Mouse (Mus musculus): ENCODE results near the gene Tmem232.
"Not testable (repeated sequence)": the region's sequence is repeated elsewhere in the genome, so short reads cannot be mapped to it uniquely, and the experiment has no call there.

Gene Tmem232

DNA sequence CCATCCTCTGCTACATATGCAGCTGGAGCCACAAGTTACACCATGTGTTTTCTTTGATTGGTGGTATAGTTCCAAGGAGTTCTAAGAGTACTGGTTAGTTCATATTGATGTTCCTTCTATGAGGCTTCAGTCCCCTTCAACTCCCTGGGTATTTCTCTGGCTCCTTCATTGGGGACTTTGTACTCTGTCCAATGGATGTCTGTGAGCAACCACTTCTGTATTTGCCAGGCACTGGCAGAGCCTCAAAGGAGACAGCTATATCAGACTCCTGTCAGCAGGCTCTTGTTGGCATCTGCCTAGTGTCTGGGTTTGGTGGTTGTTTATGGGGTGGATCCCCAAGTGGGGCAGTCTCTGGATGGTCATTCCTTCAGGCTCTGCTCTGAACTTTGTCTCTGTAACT, 8.2 kb downstream of the Tmem232 start:
- DNase-seq (ENCODE audit: low read depth, low spot score): not testable (repeated sequence)

DNA sequence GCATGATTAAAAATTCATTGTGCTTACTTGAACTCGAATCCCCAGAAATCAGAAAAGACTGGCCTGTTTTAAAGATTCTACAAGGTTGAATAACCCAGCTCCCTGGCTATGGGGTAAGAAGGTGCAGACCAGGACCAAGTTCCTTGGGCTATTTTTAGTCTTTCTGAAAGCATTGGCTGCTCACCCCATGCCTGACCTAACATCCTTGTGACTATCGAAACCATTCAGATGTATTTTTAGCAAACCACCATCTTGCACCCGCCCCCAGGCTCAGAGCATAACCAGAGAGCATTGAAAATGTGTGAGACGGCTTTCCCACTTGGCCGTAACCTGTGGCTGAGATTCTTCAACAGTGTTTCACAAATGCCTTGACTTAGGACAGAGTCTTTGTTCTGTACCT, 13.1 kb downstream of the Tmem232 start:
- no peak for DNase-seq (ENCODE audit: low read depth, low spot score)

DNA sequence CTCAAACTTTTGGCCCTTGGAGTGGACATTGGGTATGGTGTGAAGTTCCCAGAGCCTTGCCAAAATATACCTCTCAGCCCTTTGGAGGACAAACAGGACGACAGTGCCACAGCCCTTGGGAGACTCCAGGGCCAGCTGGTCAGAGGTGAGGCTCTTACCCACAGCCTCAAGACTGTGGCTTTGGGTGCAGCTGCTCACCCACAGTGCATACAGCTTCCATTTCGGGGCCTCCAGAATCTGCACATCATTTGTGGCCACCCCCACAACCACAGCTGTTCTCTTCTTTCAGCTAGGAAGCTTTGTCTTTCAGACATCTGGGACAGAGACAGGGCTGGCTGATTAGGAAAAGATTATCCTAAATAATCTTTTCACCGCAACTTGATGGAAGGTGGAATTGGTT, 27.1 kb downstream of the Tmem232 start:
- DNase-seq (ENCODE audit: low read depth, low spot score): no peak

DNA sequence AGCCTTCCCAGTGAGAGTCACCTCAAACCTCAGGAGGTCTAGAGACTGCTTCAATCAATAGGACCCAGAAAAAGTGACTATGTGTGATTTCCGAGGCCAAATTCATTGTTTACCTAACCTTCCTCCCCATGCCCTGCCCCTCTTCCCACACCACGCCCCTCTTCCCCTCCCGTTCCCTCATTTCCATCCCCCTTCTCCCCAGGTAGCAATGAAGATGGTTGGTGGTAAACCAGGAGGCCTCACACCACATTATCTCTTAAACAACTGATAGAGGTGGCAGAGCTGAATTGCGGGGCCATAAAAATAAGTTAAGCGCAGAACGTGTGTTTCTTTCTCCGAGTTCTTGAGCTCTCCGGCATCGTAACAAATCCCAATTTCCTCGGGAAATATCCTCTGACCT, 55.9 kb downstream of the Tmem232 start:
- DNase-seq (ENCODE audit: low read depth, low spot score): no peak

DNA sequence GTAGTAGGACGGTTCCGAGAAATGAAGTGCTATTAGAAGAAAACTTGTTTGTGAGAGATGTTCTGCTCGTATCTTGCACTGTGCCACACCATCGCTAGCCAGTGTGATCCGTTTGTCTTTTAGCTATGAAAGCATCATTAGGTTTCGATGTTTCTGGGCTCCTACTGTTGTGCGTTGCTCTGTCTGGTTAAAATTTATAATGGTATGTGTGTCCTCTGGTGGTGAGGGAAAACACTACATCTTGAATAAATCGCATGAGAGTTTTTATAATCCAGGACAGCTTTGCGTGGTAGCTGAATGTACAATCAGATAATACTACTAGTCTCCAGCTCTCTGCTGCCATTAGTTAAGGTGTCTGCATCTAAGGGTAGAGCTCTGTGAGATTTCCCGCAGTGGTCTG, 63.8 kb downstream of the Tmem232 start:
- DNase-seq (ENCODE audit: low read depth, low spot score): no peak

DNA sequence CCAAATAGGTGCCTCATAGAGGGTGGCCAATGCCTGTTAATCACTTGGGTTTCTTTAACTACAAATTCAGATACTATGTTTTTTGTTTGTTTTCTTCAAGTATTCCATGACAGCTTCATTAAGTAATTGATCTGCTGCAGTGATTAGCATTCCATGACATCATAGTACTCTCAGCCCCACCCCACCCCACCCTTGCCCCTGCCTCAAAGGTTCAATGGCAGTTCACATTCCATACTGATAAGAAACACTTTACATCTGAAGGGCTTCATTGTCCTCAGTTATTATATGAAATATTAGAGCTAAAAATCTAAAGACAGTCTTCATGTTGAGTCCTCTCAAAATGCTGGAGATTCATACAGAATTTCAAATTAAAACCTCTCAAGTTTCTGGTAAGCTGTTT, 89.8 kb downstream of the Tmem232 start:
- no peak for DNase-seq (ENCODE audit: low read depth, low spot score)

DNA sequence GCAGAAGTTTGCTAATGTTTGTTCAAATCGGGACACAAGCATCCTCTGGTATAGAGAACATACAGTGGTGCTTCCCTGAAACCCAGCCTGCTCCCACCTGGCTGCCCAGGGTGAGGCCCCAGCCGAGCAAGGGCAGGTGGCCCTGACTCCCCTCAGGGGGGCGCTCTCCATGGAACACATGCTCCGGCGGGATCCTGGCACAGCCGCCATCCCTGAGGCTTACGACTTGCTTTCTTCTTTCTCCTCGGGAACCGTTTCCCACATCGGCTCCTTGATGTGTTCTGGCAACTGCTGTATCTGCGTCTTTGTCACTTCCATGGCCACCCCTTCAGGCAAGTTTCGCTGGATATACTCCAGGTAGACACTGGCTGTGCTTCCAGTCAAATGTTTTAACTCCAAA, 102.7 kb downstream of the Tmem232 start:
- DNase-seq (ENCODE audit: low read depth, low spot score): not testable (repeated sequence)

DNA sequence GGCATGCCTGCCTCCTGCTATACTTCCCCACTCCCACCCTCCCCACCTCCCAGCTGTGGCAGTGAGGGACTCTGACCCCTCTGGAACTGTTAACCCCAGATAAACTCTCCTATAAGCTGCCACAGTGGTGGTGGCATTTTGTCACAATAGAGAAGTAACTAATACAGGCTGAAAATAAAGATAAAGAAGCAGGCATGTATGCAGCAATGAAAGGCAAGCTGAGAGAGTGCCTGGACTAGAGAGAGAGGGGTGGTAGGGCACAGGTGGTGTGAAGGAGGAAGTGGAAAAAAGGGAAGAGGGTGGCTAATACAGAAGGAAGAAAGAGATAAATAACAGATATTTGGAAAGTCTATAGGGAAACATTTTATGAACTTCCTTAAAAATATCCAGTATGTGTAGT, 121.5 kb downstream of the Tmem232 start:
- DNase-seq (ENCODE audit: low read depth, low spot score): no peak

DNA sequence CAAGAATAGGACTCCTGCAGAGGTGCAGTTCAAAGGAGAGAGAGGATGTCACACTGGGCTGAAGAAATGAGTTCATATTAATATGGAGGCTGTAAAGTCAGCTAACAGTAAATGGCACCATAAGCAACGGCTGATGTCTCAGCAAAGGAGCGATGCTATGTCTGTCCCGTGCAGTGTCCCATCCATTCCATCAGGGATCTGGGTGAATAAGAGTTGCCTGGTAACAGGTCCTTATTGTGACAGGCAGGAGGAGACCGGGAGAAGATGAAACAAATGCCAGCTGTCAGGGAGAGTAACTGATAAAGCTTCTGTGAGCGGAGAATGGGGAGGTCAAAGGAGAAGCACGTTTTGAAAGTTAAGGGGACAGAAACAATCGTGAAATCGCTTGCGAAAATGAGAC, 135.3 kb downstream of the Tmem232 start:
- DNase-seq (ENCODE audit: low read depth, low spot score): no peak

DNA sequence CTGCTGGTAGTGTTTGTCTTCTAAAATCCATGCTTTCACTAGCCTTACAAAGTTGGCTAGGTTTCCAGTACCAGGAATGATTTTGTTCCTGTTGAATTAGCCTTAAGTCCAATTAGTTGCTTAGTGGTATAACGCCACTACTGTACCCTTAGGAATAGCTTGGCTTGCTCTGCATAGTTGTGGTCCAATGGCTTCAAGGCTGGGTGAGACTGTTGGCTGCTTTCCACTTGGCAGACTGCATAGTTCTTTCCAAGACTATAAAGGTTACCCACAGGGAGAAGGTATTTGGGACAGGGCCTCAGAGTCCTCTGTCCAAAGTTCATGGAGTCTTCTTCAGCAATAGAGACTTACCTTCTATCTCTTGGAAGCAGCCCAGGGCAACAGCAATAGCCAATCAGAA, 139.7 kb downstream of the Tmem232 start:
- no peak for DNase-seq (ENCODE audit: low read depth, low spot score)

DNA sequence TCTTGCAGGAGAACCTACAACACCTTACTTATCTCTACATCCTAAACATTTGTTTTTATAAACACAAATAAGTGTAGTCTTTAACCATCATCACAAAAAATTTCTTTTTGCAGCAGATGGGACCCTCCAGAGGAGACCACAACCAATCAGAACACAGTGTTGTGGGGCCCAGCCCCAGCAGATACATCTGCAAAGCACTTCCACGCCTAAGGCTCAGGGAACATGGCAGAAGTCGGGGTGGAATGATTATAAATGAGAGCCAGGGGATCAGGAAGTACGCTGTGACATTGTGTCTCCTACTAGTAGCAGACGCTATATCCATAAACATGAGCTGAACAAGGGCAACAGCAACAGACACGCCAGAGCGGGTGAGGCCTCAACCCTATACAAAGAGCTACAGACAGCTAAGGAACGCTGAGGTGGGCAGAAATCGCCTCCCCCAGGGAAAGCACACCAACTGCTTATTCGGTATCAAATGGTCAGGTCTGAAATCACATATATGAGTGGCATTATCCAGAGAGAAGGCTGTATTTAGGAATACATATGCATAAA, 156.1 kb downstream of the Tmem232 start:
- no peak for DNase-seq (ENCODE audit: low read depth, low spot score)

DNA sequence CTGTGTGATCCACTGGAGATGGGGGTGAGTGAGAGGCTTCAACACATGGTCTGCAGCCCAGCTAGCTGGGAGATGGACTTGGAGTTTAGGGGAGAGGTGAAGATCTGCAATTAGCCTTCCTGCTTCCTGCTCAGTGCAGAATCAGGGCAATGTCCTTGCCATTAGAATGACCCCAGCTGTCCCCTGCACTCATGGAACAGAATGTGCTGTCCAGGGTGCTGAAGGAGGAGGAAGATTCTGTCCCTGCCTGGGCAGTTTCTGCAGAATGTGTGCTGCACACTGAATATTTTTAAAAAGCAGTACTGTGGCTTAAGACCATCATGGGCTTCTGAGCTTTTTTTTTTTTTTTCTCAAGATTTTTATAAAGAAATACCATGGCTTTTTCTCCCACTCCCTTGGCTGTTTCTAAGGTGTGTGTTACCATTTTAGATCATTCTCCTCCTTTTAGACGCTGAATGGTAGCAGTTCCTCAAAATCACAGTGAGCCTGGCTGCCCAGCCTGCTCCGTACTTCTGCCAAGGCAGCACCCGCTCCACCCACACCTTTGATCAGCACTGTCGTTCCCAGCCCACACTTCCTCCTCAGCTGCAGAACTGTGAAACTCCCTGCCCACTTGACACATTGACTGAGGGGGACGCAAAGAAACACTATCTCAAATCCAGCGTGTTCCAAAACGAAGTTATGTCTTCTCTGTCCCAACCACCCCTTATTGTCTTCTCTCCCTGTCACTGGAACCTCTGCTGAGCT, 170.4 kb downstream of the Tmem232 start:
- DNase-seq (ENCODE audit: low read depth, low spot score): no peak

DNA sequence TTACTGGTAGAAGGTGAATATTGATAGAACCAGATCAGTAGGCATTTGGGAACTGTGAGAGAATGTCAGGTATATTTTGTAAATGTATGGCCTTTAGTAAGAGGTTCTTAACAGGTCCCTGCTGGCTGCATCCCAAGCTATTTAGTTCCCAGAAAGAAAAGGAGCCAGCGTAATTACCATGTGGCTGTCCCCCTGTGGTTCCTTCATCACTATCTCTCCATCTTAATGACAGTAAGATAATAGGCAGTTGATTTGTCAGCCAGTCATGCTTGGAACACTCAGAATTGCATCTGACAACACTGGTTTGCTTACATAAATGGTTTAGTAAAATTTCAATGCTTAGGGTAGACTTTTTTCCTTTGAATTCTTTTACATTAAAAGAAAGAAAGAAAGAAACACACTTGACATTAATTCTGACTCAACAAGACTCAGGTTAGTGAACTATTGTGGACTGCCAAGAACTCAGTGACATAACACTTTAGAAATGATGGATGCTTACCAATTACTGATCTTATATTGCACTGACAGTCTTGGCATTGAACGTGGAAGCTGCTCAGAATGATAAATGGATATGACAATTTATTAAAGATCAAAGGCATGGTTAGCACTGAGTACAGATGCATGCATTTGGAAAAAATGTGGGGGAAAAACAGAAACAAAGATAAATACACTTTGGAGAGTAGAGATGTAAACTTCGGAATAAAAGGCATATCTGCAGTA, 174.9 kb downstream of the Tmem232 start:
- no peak for DNase-seq (ENCODE audit: low read depth, low spot score)

DNA sequence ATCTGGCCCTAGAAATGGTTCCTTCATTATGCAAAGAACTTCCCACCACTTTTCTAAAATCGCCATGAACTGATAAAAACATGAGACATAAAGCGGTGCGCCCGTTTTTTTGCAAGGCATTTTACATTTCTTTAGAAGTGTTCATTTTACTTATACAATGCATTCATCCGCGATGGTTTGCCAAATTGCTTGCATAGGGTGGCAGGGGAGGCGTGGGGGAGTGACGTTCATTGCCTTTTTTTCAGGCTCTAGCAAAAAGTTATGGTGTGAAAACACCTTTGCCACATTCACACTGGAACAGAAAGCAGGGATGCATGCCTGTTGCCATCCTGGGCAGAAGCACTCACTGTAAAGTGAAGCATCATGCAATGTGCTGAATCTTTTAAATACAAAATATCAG, 188.7 kb downstream of the Tmem232 start:
- DNase-seq (ENCODE audit: low read depth, low spot score): no peak

DNA sequence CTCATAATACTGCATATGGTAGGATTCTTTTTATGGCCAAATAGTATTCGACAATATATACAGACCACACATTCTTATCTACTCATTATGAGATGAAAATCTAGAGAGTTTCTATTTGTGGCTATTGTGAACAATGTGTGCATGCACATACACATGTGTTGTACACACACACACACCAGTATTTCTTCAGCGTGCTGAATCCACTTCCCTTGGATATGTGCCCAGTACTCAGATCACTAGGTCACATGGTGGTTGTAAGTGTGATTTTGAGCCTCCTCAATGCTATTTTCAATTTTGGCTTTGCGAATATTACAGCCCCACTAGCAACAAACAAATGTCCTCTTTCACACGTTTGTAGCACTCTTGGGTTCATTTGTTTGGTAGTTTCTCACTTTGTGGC, 200.6 kb downstream of the Tmem232 start:
- no peak for DNase-seq (ENCODE audit: low read depth, low spot score)

DNA sequence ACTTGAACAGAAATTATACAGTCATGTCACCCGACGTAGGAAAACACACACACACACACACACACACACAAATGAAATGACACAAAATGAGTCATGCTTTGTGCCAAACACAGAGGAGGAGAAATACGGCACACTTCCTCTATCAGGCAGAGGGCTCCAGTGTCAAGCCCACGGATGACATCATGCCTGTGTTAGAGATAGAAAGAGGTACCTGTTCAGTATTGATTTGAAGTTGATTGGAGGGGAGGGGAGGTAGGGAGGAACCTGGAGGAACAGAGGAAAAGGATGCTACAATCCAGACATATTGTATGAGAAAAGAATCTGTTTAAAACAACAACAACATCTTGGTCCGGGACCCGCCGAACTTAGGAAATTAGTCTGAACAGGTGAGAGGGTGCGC, 209.8 kb downstream of the Tmem232 start:
- no peak for DNase-seq (ENCODE audit: low read depth, low spot score)

DNA sequence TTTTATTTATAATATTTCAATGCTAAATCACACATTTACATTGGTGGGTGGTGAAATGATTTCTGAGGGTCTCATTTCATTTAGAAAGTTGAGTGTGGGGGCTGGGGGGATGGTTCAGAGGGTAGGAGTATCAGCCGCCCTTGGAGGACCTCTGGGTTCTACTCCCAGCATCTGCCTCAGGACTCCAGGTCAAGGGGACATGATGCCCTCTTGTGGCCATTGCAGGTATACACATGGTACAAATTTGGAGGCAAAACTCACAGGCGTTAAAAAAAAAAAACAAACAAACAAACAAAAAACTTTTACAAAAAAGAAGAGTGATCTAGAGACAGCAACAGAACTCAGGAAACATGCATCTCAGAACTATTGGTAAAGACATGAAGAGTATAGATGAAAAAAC, 215.3 kb downstream of the Tmem232 start:
- no peak for DNase-seq (ENCODE audit: low read depth, low spot score)

DNA sequence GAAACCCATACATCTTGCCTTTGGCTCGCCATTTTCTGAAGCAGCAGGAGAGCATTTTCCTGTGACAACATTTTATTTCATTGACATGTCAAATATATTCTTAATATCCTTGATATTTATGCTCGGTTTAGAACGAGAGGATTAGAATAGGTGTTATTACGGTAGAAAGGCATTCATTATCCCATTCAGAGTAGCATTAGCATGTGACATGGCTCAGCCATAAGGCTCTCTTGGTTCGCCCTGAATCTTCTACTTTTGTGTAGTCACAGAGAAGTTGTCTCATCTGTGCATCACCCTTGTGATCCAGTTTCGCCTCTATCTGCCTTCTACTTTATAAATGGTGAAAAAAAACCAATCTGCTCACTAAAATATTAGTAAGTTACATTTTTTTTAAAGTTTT, 220.0 kb downstream of the Tmem232 start:
- no peak for DNase-seq (ENCODE audit: low read depth, low spot score)

DNA sequence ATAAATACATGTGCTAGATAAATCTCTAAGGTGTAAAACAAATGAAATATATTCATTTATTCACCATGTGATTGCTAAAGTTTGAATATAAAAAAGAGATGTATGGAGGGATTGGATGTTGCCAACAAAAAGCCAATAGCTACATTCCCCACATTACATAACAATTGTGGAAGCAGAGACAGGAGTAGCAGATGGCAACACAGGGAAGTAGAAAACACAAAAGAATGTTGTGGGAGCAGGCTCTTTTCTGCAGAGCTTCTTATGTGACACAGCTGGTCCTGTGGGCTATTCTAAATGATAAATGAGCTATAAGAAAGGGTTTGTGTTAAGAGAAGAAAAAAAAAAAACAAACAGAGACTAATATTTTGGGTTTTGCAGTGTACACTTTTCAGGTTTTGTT, 240.6 kb downstream of the Tmem232 start:
- no peak for DNase-seq (ENCODE audit: low read depth, low spot score)

DNA sequence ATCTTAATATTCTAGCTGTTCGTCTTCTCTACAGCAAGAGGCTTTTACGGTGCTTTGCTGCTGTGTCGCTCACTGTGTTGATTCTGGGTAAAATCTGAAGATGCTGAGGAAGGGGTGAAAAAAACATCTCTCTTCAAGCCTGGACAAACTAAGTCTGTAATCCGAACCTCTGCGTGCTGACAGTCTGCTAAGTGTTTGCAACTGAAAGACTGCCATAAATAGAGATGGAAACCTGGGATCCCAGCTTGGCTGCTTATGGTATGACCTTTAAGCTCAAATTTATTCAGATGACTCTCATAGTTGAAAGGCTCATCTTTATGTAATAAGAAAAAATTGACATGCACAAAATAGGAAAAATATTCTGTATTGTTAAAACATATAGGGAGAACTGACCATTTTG, 242.8 kb downstream of the Tmem232 start:
- no peak for DNase-seq (ENCODE audit: low read depth, low spot score)

DNA sequence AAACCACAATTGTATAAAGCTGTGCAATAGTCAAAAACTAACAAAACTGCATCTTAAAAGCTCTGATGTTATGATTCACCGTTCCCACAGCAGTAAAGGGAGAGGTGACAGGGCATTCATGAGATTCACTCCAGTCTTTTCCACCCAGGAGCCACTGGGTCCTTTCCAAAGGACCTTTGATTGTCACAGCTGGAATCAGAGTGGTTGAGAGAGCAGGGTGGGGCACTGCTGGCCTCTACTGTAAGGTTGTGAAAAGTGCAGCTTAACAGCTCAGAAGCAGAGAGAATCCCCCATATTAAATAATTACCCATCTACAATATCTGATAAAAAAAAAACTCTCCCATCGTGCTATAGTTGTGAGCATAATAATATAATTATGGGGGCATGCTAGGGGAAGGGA, 288.4 kb downstream of the Tmem232 start:
- no peak for DNase-seq (ENCODE audit: low read depth, low spot score)

DNA sequence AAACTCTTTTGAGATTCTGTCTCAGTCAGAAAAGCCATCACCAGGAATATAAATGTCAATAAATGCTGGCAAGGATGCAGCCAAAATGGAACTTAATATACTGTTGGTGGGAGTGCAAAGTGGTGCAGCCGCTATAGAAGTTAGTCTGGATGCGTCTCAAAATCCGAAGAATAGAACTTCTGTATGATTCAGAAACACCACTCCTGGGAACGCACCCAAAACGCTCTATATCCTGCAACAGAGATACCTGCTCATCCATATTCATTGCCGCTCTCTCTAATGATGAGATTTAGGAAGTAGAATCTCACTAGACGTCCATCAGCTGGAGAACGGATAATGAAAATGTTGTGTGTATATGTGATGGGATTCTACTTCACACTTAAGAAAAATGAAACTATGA, 290.3 kb downstream of the Tmem232 start:
- no peak for DNase-seq (ENCODE audit: low read depth, low spot score)

DNA sequence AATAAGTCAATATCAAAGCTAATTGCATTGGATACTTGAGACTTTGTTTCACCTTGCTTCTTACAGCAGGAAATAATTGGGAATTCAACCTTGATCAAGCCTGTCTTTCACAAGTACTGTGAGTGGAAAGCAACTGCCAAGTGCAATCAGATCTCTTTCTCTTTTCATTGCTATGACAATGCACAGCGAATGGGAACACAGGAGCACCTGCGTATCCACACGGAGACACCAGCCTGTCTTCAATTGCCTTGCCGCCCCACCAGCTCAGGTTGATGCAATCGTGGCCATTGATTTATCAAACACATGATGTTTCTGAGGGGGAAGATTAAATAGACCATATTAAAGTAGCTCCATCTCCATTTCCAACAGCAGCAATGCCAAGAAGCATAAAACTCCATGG, 296.9 kb downstream of the Tmem232 start:
- no peak for DNase-seq (ENCODE audit: low read depth, low spot score)

All from c-Kit-negative CD71-positive TER-119-positive erythroid progenitor cells, embryonic 14.5 days (primary cell).